Mouse (Mus musculus) stomach, embryonic 14.5 days (tissue): ENCODE measurements around the gene Nkiras1. TPM values are rescaled to one million over a fixed set of nuclear protein-coding genes. Genes with fewer than 3 reads are reported as not detected.
"Not testable (repeated sequence)": the region's sequence is repeated elsewhere in the genome, so short reads cannot be mapped to it uniquely, and the experiment has no call there.

Experiments used
- ATAC-seq: fragments of 200-750 bp; cut with Nextera tagmentation; 2 replicates; pipeline ENCODE4 v1.8.0; 2017; ENCODE audit warnings: low read depth, moderate TSS enrichment; ENCODE audit not compliant: insufficient number of reproducible peaks, insufficient read depth, low FRiP score
- H3K27ac ChIP-seq: fragments of 300-500 bp; sonication (generic); 2 replicates; pipeline ENCODE4 v1.5.1; 2014; ENCODE audit warnings: mild to moderate bottlenecking, low read length, moderate library complexity, mixed read lengths
- H3K27me3 ChIP-seq: fragments of 300-500 bp; sonication (generic); 2 replicates; pipeline ENCODE4 v1.6.1; 2014; ENCODE audit warnings: low read length, control low read depth, mixed read lengths; ENCODE audit not compliant: control insufficient read depth, insufficient read depth
- H3K36me3 ChIP-seq: fragments of 300-500 bp; sonication (generic); 2 replicates; pipeline ENCODE4 v1.6.1; 2014; ENCODE audit warnings: mild to moderate bottlenecking, control low read depth, low read length, moderate library complexity, mixed read lengths; ENCODE audit not compliant: control insufficient read depth, insufficient read depth
- H3K4me1 ChIP-seq: fragments of 300-500 bp; sonication (generic); 2 replicates; pipeline ENCODE4 v1.6.1; 2014; ENCODE audit warnings: low read length, control low read depth, mixed read lengths; ENCODE audit not compliant: control insufficient read depth, insufficient read depth
- H3K4me2 ChIP-seq: fragments of 300-500 bp; sonication (generic); replicated peaks from 2 replicates; pipeline ENCODE4 v1.6.1; 2014; ENCODE audit warnings: low read depth, low read length, control low read depth
- H3K4me3 ChIP-seq: fragments of 300-500 bp; sonication (generic); 2 replicates; pipeline ENCODE4 v1.5.1; 2014; ENCODE audit warnings: low read depth, low read length, control low read depth
- H3K9ac ChIP-seq: fragments of 300-500 bp; sonication (generic); replicated peaks from 2 replicates; pipeline ENCODE4 v1.6.1; 2014; ENCODE audit warnings: low read depth, mild to moderate bottlenecking, control low read depth, low read length, moderate library complexity, mixed read lengths
- H3K9me3 ChIP-seq: fragments of 300-500 bp; sonication (generic); 2 replicates; pipeline ENCODE4 v1.6.1; 2016; ENCODE audit warnings: low read depth, low read length, control low read depth; ENCODE audit not compliant: control insufficient read depth
- WGBS: fragments of 180-500 bp; shearing (Covaris S2); extraction: QIAGEN DNeasy Blood & Tissue Kit; methylation state at CpG from one replicate; pipeline ENCODE4 v1.1.7; 2014; 5-methylcytosine and 5-hydroxymethylcytosine counted together
- polyA plus RNA-seq: library from polyadenylated mRNA; unstranded; fragments of >200 nt; fragmentation: Nextera tagmentation; extraction: Ambion mirVana; gene quantifications from 2 replicates; pipeline ENCODE4 v1.2.1, GENCODE M21; 2014

The Nkiras1 gene
- polyA plus RNA-seq, 1 experiment from 2014 or later: 19.0 TPM

DNA sequence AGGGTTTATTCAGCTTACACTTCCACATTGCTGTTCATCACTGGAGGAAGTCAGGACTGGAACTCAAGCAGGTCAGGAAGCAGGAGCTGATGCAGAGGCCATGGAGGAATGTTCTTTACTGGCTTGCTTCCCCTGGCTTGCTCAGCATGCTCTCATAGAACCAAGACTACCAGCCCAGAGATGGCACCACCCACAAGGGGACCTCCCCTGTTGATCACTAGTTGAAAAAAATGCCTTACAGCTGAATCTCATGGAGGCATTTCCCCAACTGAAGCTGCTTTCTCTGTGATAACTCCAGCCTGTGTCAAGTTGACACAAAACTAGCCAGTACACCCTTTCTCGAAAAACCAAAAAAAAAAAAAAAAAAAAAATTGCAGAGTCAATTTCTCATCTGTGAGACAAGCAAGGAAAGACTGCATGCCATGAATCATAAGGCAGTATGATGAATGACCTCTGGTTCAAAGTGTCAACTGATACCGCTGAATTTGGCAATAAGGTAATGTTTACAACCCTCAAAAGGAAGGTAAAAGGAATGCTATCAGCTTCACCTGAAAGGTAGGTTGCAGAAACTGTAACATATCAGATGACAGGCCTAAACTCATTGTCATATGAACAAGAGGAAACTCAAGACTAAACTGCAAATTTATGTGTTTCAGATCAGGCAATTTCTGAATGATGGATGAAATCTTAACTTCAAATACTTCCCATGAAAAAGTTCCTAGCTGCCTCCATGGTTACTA is 34.3 kb upstream of the Nkiras1 start:
- H3K27me3 ChIP-seq, H3K4me3 ChIP-seq, H3K36me3 ChIP-seq, H3K27ac ChIP-seq, H3K9me3 ChIP-seq, H3K4me1 ChIP-seq, ATAC-seq, H3K4me2 ChIP-seq, H3K9ac ChIP-seq: not testable (repeated sequence)
- 62% methylated on average over 2 of the region's 2 CpGs for WGBS

DNA sequence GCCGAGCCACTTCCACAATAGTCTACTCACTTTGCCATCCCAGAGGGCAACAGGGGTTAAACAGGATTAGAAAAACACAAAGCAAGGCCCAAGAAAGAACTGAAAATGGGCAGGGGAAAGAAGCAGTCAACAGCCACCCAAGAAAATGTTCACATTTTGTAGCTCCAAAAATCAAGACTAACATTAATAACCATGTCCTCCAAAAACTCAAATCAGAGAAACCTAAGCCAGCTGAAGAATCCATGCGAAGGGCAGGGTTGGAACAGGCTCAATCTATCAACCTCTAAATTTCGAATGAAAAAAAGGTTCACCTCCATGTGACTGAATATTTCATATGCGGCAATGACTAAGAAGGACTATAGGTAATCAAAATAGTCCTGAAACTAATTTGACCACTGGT is 33.6 kb upstream of the Nkiras1 start:
- H3K4me1 ChIP-seq: no peaks in the 10 kb centered on the region
- H3K36me3 ChIP-seq: no peaks in the 10 kb centered on the region
- no peaks in the 10 kb centered on the region for H3K9me3 ChIP-seq
- ATAC-seq: no peak
- H3K4me2 ChIP-seq: peak overlapping the region; percentile 69
- 64% methylated on average over 4 of the region's 4 CpGs for WGBS
- peak overlapping the region; percentile 82 for H3K27ac ChIP-seq
- no peak overlapping the region for H3K9ac ChIP-seq
- no peak overlapping the region; the same call in 1 of the 2 replicates for H3K4me3 ChIP-seq
- no peaks in the 10 kb centered on the region for H3K27me3 ChIP-seq

GRCm38 (mm10) chr14:18238131-18238749 is 32.7 kb upstream of the Nkiras1 start:
- Histone ChIP-seq H3K4me2 (peak overlapping the region; percentile 69), H3K4me1 (no peaks in the 10 kb centered on the region), H3K27ac (peak overlapping the region; percentile 82), H3K36me3 (no peaks in the 10 kb centered on the region), H3K4me3 (peak overlapping the region; percentile 77), H3K9me3 (no peaks in the 10 kb centered on the region), H3K27me3 (no peaks in the 10 kb centered on the region), H3K9ac (peak overlapping the region; percentile 55)
- ATAC-seq: peak; percentile 90
- under 1% methylated on average over 71 of the region's 71 CpGs for WGBS

DNA sequence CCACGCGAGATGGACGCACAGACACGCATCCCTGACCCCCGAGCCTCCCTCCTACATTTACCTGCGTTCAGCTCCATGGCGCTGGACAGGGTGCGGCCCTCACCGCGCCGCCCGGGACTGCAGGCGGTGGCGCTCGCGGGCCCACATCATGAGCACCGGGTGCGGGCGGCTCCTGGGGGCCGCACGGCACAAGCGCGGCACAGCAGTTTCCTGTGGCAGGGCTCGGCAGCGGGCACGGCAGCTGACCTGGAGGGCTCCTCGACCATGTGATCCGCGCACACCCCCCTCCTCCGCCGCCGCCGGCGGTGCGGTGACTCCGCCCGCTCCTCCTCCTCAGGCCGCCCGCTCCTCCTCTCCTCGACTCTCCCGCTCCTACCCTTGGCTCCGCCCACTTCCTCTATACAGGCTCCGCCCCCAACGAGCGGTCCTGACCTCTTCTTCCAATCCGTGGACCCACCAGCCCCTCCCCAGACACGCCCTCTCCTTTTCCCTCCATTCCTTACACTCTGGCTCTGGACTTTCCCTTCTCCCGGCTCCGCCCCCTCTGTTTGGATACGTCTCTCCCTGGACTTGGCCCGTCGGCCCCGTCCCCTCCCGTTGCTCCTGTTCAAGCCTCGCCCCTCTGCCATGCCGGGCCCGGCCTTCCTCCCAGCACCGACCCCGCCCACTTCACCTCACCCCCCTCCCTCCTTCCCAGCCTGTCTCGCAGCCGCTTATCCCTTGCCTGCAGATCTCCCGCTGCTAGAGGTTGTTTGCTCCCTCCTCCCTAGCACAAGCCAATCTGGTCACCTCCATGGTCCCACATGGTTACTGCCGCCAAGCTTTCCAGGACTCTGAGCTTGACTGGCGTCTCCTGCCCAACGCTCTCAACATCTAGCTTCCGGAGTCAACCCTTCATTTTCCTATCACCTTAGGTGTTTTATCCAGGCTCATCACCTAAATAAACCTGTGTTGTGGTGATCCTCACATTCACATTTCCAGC is 31.9 kb upstream of the Nkiras1 start, which contains the start of gene Nr1d2:
Nr1d2 (minus strand) TSS at position 378 of the 982 bp plus-strand sequence.
- H3K9me3 ChIP-seq: no peaks in the 10 kb centered on the region
- no peaks in the 10 kb centered on the region for H3K4me1 ChIP-seq
- no peaks in the 10 kb centered on the region for H3K36me3 ChIP-seq
- H3K4me2 ChIP-seq: peak within 1 kb of the TSS; percentile 69
- peak within 1 kb of the TSS; percentile 55 for H3K9ac ChIP-seq
- H3K27me3 ChIP-seq: no peaks in the 10 kb centered on the region
- H3K27ac ChIP-seq: peak within 1 kb of the TSS; percentile 82
- under 1% methylated on average over 61 of the region's 66 CpGs for WGBS
- ATAC-seq: peak; percentile 93
- H3K4me3 ChIP-seq: peak within 1 kb of the TSS; percentile 77

GRCm38 (mm10) chr14:18240132-18240531 is 30.8 kb upstream of the Nkiras1 start:
- H3K9me3 ChIP-seq: no peaks in the 10 kb centered on the region
- no peak overlapping the region for H3K4me3 ChIP-seq
- H3K36me3 ChIP-seq: no peaks in the 10 kb centered on the region
- WGBS: 61% methylated on average over 7 of the region's 7 CpGs
- H3K4me1 ChIP-seq: no peaks in the 10 kb centered on the region
- ATAC-seq: no peak
- no peaks in the 10 kb centered on the region for H3K27me3 ChIP-seq
- no peak overlapping the region for H3K9ac ChIP-seq
- no peak overlapping the region for H3K27ac ChIP-seq
- H3K4me2 ChIP-seq: no peak overlapping the region

DNA sequence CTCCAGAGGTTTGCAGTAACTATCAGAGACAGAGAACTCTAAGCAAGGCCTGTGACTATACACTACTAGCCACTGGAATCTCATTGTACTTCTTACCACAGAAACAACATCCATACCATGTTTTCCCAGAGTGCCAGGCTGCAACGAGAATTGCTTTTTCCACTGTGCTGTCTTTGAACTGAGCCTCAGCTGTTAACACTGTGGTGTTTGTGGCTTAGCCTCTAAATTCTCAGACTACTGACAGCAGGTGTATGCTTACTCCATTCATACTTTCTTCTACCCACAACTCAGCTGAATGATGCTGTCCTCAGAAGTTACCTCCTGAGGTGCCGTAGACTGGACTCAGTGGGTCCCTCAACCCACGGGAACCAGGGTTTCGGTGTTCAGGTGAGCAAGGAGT is 29.1 kb upstream of the Nkiras1 start:
- H3K27ac ChIP-seq: no peak overlapping the region
- WGBS: 90% methylated on average over 4 of the region's 4 CpGs
- H3K27me3 ChIP-seq: no peaks in the 10 kb centered on the region
- no peaks in the 10 kb centered on the region for H3K4me1 ChIP-seq
- no peak for ATAC-seq
- no peaks in the 10 kb centered on the region for H3K36me3 ChIP-seq
- H3K9me3 ChIP-seq: no peaks in the 10 kb centered on the region
- H3K9ac ChIP-seq: no peak overlapping the region
- no peak overlapping the region for H3K4me3 ChIP-seq
- H3K4me2 ChIP-seq: no peak overlapping the region

DNA sequence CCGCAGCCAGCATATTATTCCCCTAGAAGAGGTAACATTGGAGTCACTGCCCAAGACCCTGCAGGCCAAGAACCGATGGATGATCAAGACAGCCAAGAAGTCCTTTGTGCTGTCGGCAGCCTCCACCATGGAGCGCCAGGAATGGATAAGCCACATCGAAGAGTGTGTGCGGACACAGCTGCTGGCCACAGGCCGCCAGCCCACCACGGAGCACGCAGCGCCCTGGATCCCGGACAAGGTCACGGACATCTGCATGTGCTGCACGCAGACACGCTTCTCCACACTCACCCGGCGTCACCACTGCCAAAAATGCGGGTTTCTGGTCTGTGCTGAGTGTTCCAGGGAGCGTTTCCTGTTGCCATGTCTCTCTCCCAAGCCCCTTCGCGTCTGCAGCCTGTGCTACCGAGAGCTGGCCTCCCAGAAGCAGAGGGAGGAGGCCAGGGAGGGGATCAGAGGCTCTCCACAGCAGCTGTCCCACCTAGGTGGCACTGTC is 28.3 kb upstream of the Nkiras1 start:
- no peak overlapping the region for H3K4me2 ChIP-seq
- H3K27ac ChIP-seq: no peak overlapping the region
- no peak for ATAC-seq
- H3K36me3 ChIP-seq: no peaks in the 10 kb centered on the region
- H3K4me3 ChIP-seq: no peak overlapping the region
- H3K27me3 ChIP-seq: no peaks in the 10 kb centered on the region
- 80% methylated on average over 21 of the region's 21 CpGs for WGBS
- no peaks in the 10 kb centered on the region for H3K4me1 ChIP-seq
- no peak overlapping the region for H3K9ac ChIP-seq
- H3K9me3 ChIP-seq: no peaks in the 10 kb centered on the region

DNA sequence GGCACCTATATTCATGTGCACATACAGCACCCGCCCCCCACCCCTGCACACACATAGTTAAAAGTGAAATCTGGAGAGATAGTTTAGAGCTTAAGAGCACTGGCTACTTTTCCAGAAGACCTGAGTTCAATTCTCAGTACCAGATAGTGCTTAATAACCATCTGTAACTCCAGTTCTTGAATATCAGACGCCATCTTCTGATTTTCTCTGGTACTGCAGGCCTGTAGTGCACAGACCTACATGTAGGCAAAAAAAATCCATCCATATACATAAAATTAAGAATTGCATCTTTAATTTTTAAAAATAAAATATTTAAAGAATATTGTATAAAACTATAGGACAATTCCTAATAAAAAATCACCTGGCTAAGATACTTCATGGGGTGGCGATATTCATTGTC is 9.7 kb upstream of the Nkiras1 start:
- Histone ChIP-seq H3K4me1 (no peaks in the 10 kb centered on the region), H3K9ac (no peak overlapping the region), H3K4me3 (no peak overlapping the region), H3K4me2 (no peak overlapping the region), H3K27me3 (no peaks in the 10 kb centered on the region), H3K27ac (no peak overlapping the region), H3K9me3 (no peaks in the 10 kb centered on the region), H3K36me3 (no peaks in the 10 kb centered on the region)
- 92% methylated on average over 3 of the region's 3 CpGs for WGBS
- ATAC-seq: no peak
